Mouse (Mus musculus) G1E (cell line): ENCODE data around the gene Slc22a17.

Experiments
- CTCF ChIP-seq: IDR thresholded peaks from 2 replicates; pipeline ENCODE4 v1.5.1; 2012; ENCODE audit warnings: low read depth, low read length, inconsistent platforms, mixed read lengths
- TAL1 ChIP-seq: conservative IDR thresholded peaks from 2 replicates; pipeline ENCODE4 v1.6.1; 2012; ENCODE audit warnings: low read depth, low read length, inconsistent platforms, mixed read lengths

DNA sequence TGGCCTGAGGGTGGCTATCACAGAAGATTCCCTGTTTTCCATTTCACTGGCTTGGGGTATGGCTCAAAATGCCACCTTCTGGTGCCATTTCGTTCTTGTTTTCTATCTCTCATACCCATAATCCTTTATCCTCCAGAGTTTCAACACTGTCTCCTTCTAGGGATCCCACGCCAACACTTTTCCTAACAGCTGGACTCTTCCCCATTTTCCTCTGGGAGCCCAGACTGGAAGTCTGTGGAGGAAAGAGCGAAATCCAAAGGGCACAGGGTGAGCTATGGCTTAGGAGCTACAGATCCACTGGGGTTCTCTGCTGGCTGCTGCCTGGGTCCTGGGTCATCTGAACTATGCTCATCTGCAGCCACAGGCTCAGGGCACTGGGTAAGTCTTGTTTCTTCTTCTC lies 38.8 kb downstream of the Slc22a17 start:
- TF ChIP-seq CTCF (no peak), TAL1 (no peak)
